ENCODE assay signal across 9 mouse cellular contexts in genomic region chr1:163898291-163898764, GRCm38 (mm10). TPM values are rescaled to one million over a fixed set of nuclear protein-coding genes. Genes with fewer than 3 reads are reported as not detected.
A peak's percentile ranks its signal among the peaks of the same experiment; 100 is the strongest.
DNase-seq lines count a peak whose midpoint lies in the region; ATAC-seq and TF ChIP-seq lines count a peak whose summit lies in the region.
"Had no signal": no experiment of that assay in that cellular context is flagged by ENCODE, and none has a peak within 500 bp of the region (broad histone marks: within the 10 kb centered on the region; RNA-seq: fewer than 3 reads in every experiment).

No protein-coding gene starts in this region.

- no peak overlapping the region for H3K4me3 ChIP-seq in kidney, embryonic 16.5 days (ENCODE audit: low read length)
- no peak overlapping the region for H3K4me3 ChIP-seq in CH12.LX (replicated peaks in 1 of 3; ENCODE audit: low read depth in 2 of 3, low read length in 2 of 3, poor library complexity in 1 of 3)
- H3K4me3 ChIP-seq in embryonic facial prominence, embryonic 11.5 days (ENCODE audit: low read depth, low read length): no peak overlapping the region
- no peak overlapping the region for H3K4me3 ChIP-seq in limb, embryonic 12.5 days (replicated peaks)

- H3K79me2 ChIP-seq in CH12.LX (replicated peaks; ENCODE audit: control insufficient read depth, extremely low read depth, insufficient read depth, poor library complexity, severe bottlenecking): no peaks in the 10 kb centered on the region

- WGBS in kidney, embryonic 16.5 days: 15% methylated on average over 5 of the region's 5 CpGs
- WGBS in embryonic facial prominence, embryonic 11.5 days: 32% methylated on average over 5 of the region's 5 CpGs
- 9% methylated on average over 5 of the region's 5 CpGs for WGBS in limb, embryonic 12.5 days

- H3K27me3 ChIP-seq in kidney, embryonic 16.5 days (ENCODE audit: insufficient read depth, low read length): no peaks in the 10 kb centered on the region
- no peaks in the 10 kb centered on the region for H3K27me3 ChIP-seq in CH12.LX (replicated peaks)
- H3K27me3 ChIP-seq in embryonic facial prominence, embryonic 11.5 days (ENCODE audit: control insufficient read depth, insufficient read depth, low read length): no peaks in the 10 kb centered on the region
- no peaks in the 10 kb centered on the region for H3K27me3 ChIP-seq in limb, embryonic 12.5 days

- H3K4me2 ChIP-seq in kidney, embryonic 16.5 days (replicated peaks; ENCODE audit: low read depth, low read length): peak overlapping the region; percentile 12; the same call in 1 of the 2 replicates
- H3K4me2 ChIP-seq in CH12.LX (ENCODE audit: insufficient read depth, low read depth, poor library complexity, severe bottlenecking): peak overlapping the region; percentile 82
- H3K4me2 ChIP-seq in embryonic facial prominence, embryonic 11.5 days (ENCODE audit: low read depth, low read length): no peak overlapping the region
- H3K4me2 ChIP-seq in limb, embryonic 12.5 days: peak overlapping the region; percentile 17

- no peak for TF ChIP-seq CTCF in CH12.LX (conservative IDR thresholded peaks at IDR 0.05 in 1 of 2, IDR thresholded peaks at IDR 0.05 in 1 of 2; ENCODE audit: low read depth in 2 of 2, low read length in 2 of 2)

- peak; percentile 22; the same call in 1 of the 2 replicates for TF ChIP-seq POLR2A in CH12.LX (IDR thresholded peaks at IDR 0.05; ENCODE audit: low read depth, low read length)

- peaks cover 11% of the 10 kb centered on the region for H3K4me1 ChIP-seq in kidney, embryonic 16.5 days (ENCODE audit: insufficient read depth, low read length)
- peaks cover 12 to 35% of the 10 kb centered on the region in 2 experiments for H3K4me1 ChIP-seq in CH12.LX (ENCODE audit: control insufficient read depth in 1 of 2, insufficient read depth in 2 of 2)
- H3K4me1 ChIP-seq in embryonic facial prominence, embryonic 11.5 days (ENCODE audit: control insufficient read depth, insufficient read depth, low read length): no peaks in the 10 kb centered on the region
- H3K4me1 ChIP-seq in limb, embryonic 12.5 days (replicated peaks): peaks cover 52% of the 10 kb centered on the region

- in situ Hi-C loops in CH12.LX (cut with MboI; ENCODE audit: low pct_ligation_motif_present, low pct_unique_long_range_greater_than_20kb, low sequenced_read_pairs): no loop called here

- no peaks in the 10 kb centered on the region for H3K36me3 ChIP-seq in kidney, embryonic 16.5 days (ENCODE audit: insufficient read depth, low read length)
- no peaks in the 10 kb centered on the region for H3K36me3 ChIP-seq in CH12.LX (replicated peaks in 1 of 2; ENCODE audit: control insufficient read depth in 1 of 2, insufficient read depth in 1 of 2, low read length in 1 of 2)
- no peaks in the 10 kb centered on the region for H3K36me3 ChIP-seq in embryonic facial prominence, embryonic 11.5 days (replicated peaks; ENCODE audit: control insufficient read depth, insufficient read depth, low read depth, low read length)
- no peaks in the 10 kb centered on the region for H3K36me3 ChIP-seq in limb, embryonic 12.5 days

- H3K27ac ChIP-seq in kidney, embryonic 16.5 days (ENCODE audit: low read length): peak overlapping the region; percentile 19
- H3K27ac ChIP-seq in CH12.LX (ENCODE audit: insufficient read depth, low read depth): peak overlapping the region; percentile 49; the same call in 1 of the 2 replicates
- H3K27ac ChIP-seq in embryonic facial prominence, embryonic 11.5 days (replicated peaks; ENCODE audit: low read depth, low read length): 0 out of 2 replicates have a peak overlapping the region, but pooled peaks have one; percentile 52
- H3K27ac ChIP-seq in limb, embryonic 12.5 days: peak overlapping the region; percentile 70; the same call in 1 of the 2 replicates

- TF ChIP-seq RAD21 in CH12.LX (IDR thresholded peaks at IDR 0.05; ENCODE audit: low read depth, low read length): no peak

- H3K9ac ChIP-seq in kidney, embryonic 16.5 days (replicated peaks; ENCODE audit: low read length): no peak overlapping the region
- 0 out of 2 replicates have a peak overlapping the region, but pooled peaks have one; percentile 40 for H3K9ac ChIP-seq in CH12.LX (ENCODE audit: insufficient read depth, low read depth)
- H3K9ac ChIP-seq in embryonic facial prominence, embryonic 11.5 days (replicated peaks; ENCODE audit: low read length): no peak overlapping the region
- H3K9ac ChIP-seq in limb, embryonic 12.5 days (replicated peaks): no peak overlapping the region

- no peaks in the 10 kb centered on the region for H3K9me3 ChIP-seq in kidney, embryonic 16.5 days (ENCODE audit: low read length)
- no peaks in the 10 kb centered on the region for H3K9me3 ChIP-seq in CH12.LX (replicated peaks; ENCODE audit: low read length)
- H3K9me3 ChIP-seq in embryonic facial prominence, embryonic 11.5 days (replicated peaks; ENCODE audit: control insufficient read depth, low read length): no peaks in the 10 kb centered on the region
- no peaks in the 10 kb centered on the region for H3K9me3 ChIP-seq in limb, embryonic 12.5 days

- dilution Hi-C loops in CH12.LX (cut with MboI; ENCODE audit: extremely low pct_ligation_motif_present, extremely low pct_unique_long_range_greater_than_20kb, low sequenced_read_pairs): no loop called here

- TF ChIP-seq EP300 in CH12.LX (IDR thresholded peaks at IDR 0.05; ENCODE audit: low read length): no peak

- ATAC-seq in kidney, embryonic 16.5 days (ENCODE audit: low FRiP score, low TSS enrichment): peak; percentile 88
- ATAC-seq in embryonic facial prominence, embryonic 11.5 days (replicated peaks; ENCODE audit: insufficient number of reproducible peaks, low FRiP score, low TSS enrichment, low read depth): 0 out of 2 replicates have a peak, but pooled peaks have one; percentile 14
- ATAC-seq in limb, embryonic 12.5 days (ENCODE audit: insufficient number of reproducible peaks, insufficient read depth, low FRiP score, low TSS enrichment, low read depth): peak; percentile 69; the same call in 1 of the 2 replicates
- ATAC-seq in megakaryocyte, adult 5-6 weeks (ENCODE audit: poor library complexity, severe bottlenecking): no peak

- DNase-seq in kidney, adult 18-20 months: no peak
- DNase-seq in CH12.LX (ENCODE audit: extremely low read depth): peak; percentile 27
- DNase-seq in embryonic facial prominence, embryonic 11.5 days (ENCODE audit: low spot score): peak; percentile 73
- no peak for DNase-seq in liver
- DNase-seq in cerebellum, postnatal 4 days (ENCODE audit: low spot score in 2 of 2): no peak
- DNase-seq: right cerebral cortex, postnatal 14 days had no signal

TF ChIP-seq in CH12.LX, 34 proteins besides CTCF, POLR2A, EP300 and RAD21:
- peak; percentile 11; the same call in 1 of the 2 replicates for TF ChIP-seq HCFC1 (IDR thresholded peaks at IDR 0.05; ENCODE audit: low read depth, low read length)
- no peak for TF ChIP-seq ELF1 (IDR thresholded peaks at IDR 0.05; ENCODE audit: low read depth, low read length)
- TF ChIP-seq ETS1 (conservative IDR thresholded peaks at IDR 0.05; ENCODE audit: low read depth, low read length): 0 out of 2 replicates have a peak, but pooled peaks have one; percentile 20
- peak; percentile 41 for TF ChIP-seq USF1 (IDR thresholded peaks at IDR 0.05; ENCODE audit: low read depth, low read length)
- 0 out of 2 replicates have a peak, but pooled peaks have one; percentile 5 for TF ChIP-seq USF2 (conservative IDR thresholded peaks at IDR 0.05; ENCODE audit: low read depth, low read length)
- TF ChIP-seq MAX (IDR thresholded peaks at IDR 0.05; ENCODE audit: low read length): 0 out of 2 replicates have a peak, but pooled peaks have one; percentile 36
- no peak for TF ChIP-seq RCOR1 (conservative IDR thresholded peaks at IDR 0.05; ENCODE audit: low read depth, low read length)
- peak; percentile 53; the same call in 1 of the 2 replicates for TF ChIP-seq CHD1 (IDR thresholded peaks at IDR 0.05; ENCODE audit: low read depth, low read length)
TF ChIP-seq in CH12.LX: peak in this region for 6.

RNA-seq across cellular contexts. Expression of gene Scyl3, which starts 30.6 kb away (rescaled TPM):
- polyA plus RNA-seq in kidney, embryonic 16.5 days (2015; fragmentation: Nextera tagmentation; extraction: Ambion mirVana): 17.3 and 18.7 TPM in 2 replicates
- total RNA-seq in CH12.LX (2012; rRNA removed) (11.9 and 13.9 TPM in 2 replicates), CH12.LX (2014; rRNA removed) (16.1 and 16.9 TPM in 2 replicates)
- 21.1 and 22.2 TPM in 2 replicates for polyA plus RNA-seq in CH12.LX (2012; ENCODE audit: insufficient read length, low read depth)
- polyA plus RNA-seq in embryonic facial prominence, embryonic 11.5 days (2014; fragmentation: Nextera tagmentation; extraction: Ambion mirVana): 19.6 and 25.4 TPM in 2 replicates
- 21.6 and 22.9 TPM in 2 replicates for polyA plus RNA-seq in limb, embryonic 12.5 days (2016; fragmentation: Nextera tagmentation; extraction: Ambion mirVana)
- 29.5 and 40.9 TPM in 2 replicates for total RNA-seq in megakaryocyte, adult 5-6 weeks (2015)
- 18.9 and 19.2 TPM in 2 replicates for total RNA-seq in megakaryocyte, adult 5-6 weeks (2017)

Comparison
In these comparisons a context has a peak if more than half of its experiments do, and no peak if none do; other contexts are left out.
1. H3K27ac ChIP-seq: peak in every context shown above with its lines; median percentile 70 in limb, embryonic 12.5 days; 52 in embryonic facial prominence, embryonic 11.5 days; 49 in CH12.LX; 19 in kidney, embryonic 16.5 days.
2. DNase-seq: peak in CH12.LX (single experiment) and embryonic facial prominence, embryonic 11.5 days (single experiment); none in kidney, adult 18-20 months (single experiment), liver (single experiment) and cerebellum, postnatal 4 days (0 of 2).